Mouse (Mus musculus): ENCODE measurements around the gene Fpr2. TPM values are rescaled to one million over a fixed set of nuclear protein-coding genes. Genes with fewer than 3 reads are reported as not detected.
A peak's percentile ranks its signal among the peaks of the same experiment; 100 is the strongest.
"Not testable (repeated sequence)": the region's sequence is repeated elsewhere in the genome, so short reads cannot be mapped to it uniquely, and the experiment has no call there.

Fpr2 gene
- polyA plus RNA-seq, 1 experiment from 2014 or later: not detected

- Histone ChIP-seq H3K4me3 (no peak overlapping the region), H3K36me3 (no peaks in the 10 kb centered on the region), H3K9me3 (no peaks in the 10 kb centered on the region), H3K27ac (no peak overlapping the region), H3K27me3 (no peaks in the 10 kb centered on the region), H3K4me1 (no peaks in the 10 kb centered on the region), H3K9ac (no peak overlapping the region), H3K4me2 (replicated peaks) (no peak overlapping the region)
- no peak for ATAC-seq (ENCODE audit: insufficient number of reproducible peaks, insufficient read depth, low FRiP score, low TSS enrichment)
- WGBS: under 1% methylated on average over 4 of the region's 4 CpGs
Observed at GRCm38 (mm10) chr17:17896039-17896438, 8.4 kb downstream of the Fpr2 start.

- H3K27me3 ChIP-seq: no peaks in the 10 kb centered on the region
- no peak overlapping the region for H3K4me2 ChIP-seq (replicated peaks)
- ATAC-seq (ENCODE audit: insufficient number of reproducible peaks, insufficient read depth, low FRiP score, low TSS enrichment): no peak
- no peak overlapping the region for H3K4me3 ChIP-seq
- H3K36me3 ChIP-seq: no peaks in the 10 kb centered on the region
- H3K4me1 ChIP-seq: no peaks in the 10 kb centered on the region
- no peaks in the 10 kb centered on the region for H3K9me3 ChIP-seq
- WGBS: 73% methylated on average over 2 of the region's 2 CpGs
- H3K27ac ChIP-seq: no peak overlapping the region
- H3K9ac ChIP-seq: no peak overlapping the region
Observed at GRCm38 (mm10) chr17:17899268-17899667, 11.6 kb downstream of the Fpr2 start.

GRCm38 (mm10) chr17:17900768-17901167 lies 13.1 kb downstream of the Fpr2 start:
- 87% methylated on average over 1 of the region's 1 CpGs for WGBS
- no peak for ATAC-seq (ENCODE audit: insufficient number of reproducible peaks, insufficient read depth, low FRiP score, low TSS enrichment)
- no peak overlapping the region for H3K4me3 ChIP-seq

GRCm38 (mm10) chr17:17909636-17910421 lies 22.2 kb downstream of the Fpr2 start:
- WGBS: 25% methylated on average over 51 of the region's 51 CpGs
- Histone ChIP-seq H3K4me1 (no peaks in the 10 kb centered on the region), H3K4me2 (replicated peaks) (peak overlapping the region; percentile 64), H3K27me3 (no peaks in the 10 kb centered on the region), H3K9me3 (no peaks in the 10 kb centered on the region), H3K9ac (peak overlapping the region; percentile 56), H3K4me3 (peak overlapping the region; percentile 46), H3K36me3 (no peaks in the 10 kb centered on the region), H3K27ac (0 out of 2 replicates have a peak overlapping the region, but pooled peaks have one; percentile 50)
- ATAC-seq (ENCODE audit: insufficient number of reproducible peaks, insufficient read depth, low FRiP score, low TSS enrichment): peak; percentile 97

More at GRCm38 (mm10) chr17:17900768-17901167, 13.1 kb downstream of the Fpr2 start:
- no peak overlapping the region for H3K4me2 ChIP-seq (replicated peaks)
- H3K9me3 ChIP-seq: no peaks in the 10 kb centered on the region
- H3K27me3 ChIP-seq: no peaks in the 10 kb centered on the region
- no peaks in the 10 kb centered on the region for H3K4me1 ChIP-seq
- H3K36me3 ChIP-seq: no peaks in the 10 kb centered on the region
- H3K9ac ChIP-seq: no peak overlapping the region
- H3K27ac ChIP-seq: no peak overlapping the region

- WGBS: 90% methylated on average over 8 of the region's 8 CpGs
- H3K4me2 ChIP-seq (replicated peaks); ATAC-seq (ENCODE audit: insufficient number of reproducible peaks, insufficient read depth, low FRiP score, low TSS enrichment); H3K27ac ChIP-seq; H3K36me3 ChIP-seq; H3K4me1 ChIP-seq; H3K9me3 ChIP-seq; H3K27me3 ChIP-seq; H3K4me3 ChIP-seq; H3K9ac ChIP-seq: not testable (repeated sequence)
Observed at GRCm38 (mm10) chr17:17912618-17913017, 25.0 kb downstream of the Fpr2 start.

- H3K4me1 ChIP-seq: no peaks in the 10 kb centered on the region
- no peaks in the 10 kb centered on the region for H3K9me3 ChIP-seq
- ATAC-seq (ENCODE audit: insufficient number of reproducible peaks, insufficient read depth, low FRiP score, low TSS enrichment): no peak
- no peaks in the 10 kb centered on the region for H3K27me3 ChIP-seq
- H3K27ac ChIP-seq: no peak overlapping the region
- H3K4me3 ChIP-seq: no peak overlapping the region
- H3K4me2 ChIP-seq (replicated peaks): no peak overlapping the region
- H3K36me3 ChIP-seq: no peaks in the 10 kb centered on the region
- 91% methylated on average over 1 of the region's 1 CpGs for WGBS
- no peak overlapping the region for H3K9ac ChIP-seq
Observed at GRCm38 (mm10) chr17:17917376-17917775, 29.8 kb downstream of the Fpr2 start.

GRCm38 (mm10) chr17:17917782-17918181 lies 30.2 kb downstream of the Fpr2 start:
- Histone ChIP-seq H3K9me3 (no peaks in the 10 kb centered on the region), H3K27ac (no peak overlapping the region), H3K36me3 (no peaks in the 10 kb centered on the region), H3K4me1 (no peaks in the 10 kb centered on the region), H3K4me3 (no peak overlapping the region), H3K9ac (no peak overlapping the region), H3K27me3 (no peaks in the 10 kb centered on the region), H3K4me2 (replicated peaks) (no peak overlapping the region)
- no peak for ATAC-seq (ENCODE audit: insufficient number of reproducible peaks, insufficient read depth, low FRiP score, low TSS enrichment)

Other genes with a start within 250 kb of the Fpr2 start
- not detected in 2 replicates for gene Vmn2r90, start 184.1 kb upstream of the Fpr2 start, polyA plus RNA-seq (2016; fragmentation: Nextera tagmentation; extraction: Ambion mirVana)
- 56.8 and 60.6 TPM in 2 replicates for gene Spaca6, start 60.7 kb upstream of the Fpr2 start, polyA plus RNA-seq (2016; fragmentation: Nextera tagmentation; extraction: Ambion mirVana)
- gene Has1, start 32.6 kb upstream of the Fpr2 start, polyA plus RNA-seq (2016; fragmentation: Nextera tagmentation; extraction: Ambion mirVana): 1.6 and 1.7 TPM in 2 replicates
- 0.12 TPM in 1 of 2 replicates, not detected in the other for gene Fpr1, start 3.9 kb upstream of the Fpr2 start, polyA plus RNA-seq (2016; fragmentation: Nextera tagmentation; extraction: Ambion mirVana)
- gene Fpr3, start within 50 bp of the Fpr2 start, polyA plus RNA-seq (2016; fragmentation: Nextera tagmentation; extraction: Ambion mirVana): not detected in 2 replicates
- gene Fpr-rs4, start 133.9 kb downstream of the Fpr2 start, polyA plus RNA-seq (2016; fragmentation: Nextera tagmentation; extraction: Ambion mirVana): not detected in 2 replicates
- 0.03 TPM in 1 of 2 replicates, not detected in the other for gene Vmn2r124, start 161.6 kb downstream of the Fpr2 start, polyA plus RNA-seq (2016; fragmentation: Nextera tagmentation; extraction: Ambion mirVana)
- not detected in 2 replicates for gene Vmn2r91, start 197.2 kb downstream of the Fpr2 start, polyA plus RNA-seq (2016; fragmentation: Nextera tagmentation; extraction: Ambion mirVana)